Mouse (Mus musculus): Measurements from ENCODE around the gene Zfp697.
"Not testable (repeated sequence)": the region's sequence is repeated elsewhere in the genome, so short reads cannot be mapped to it uniquely, and the experiment has no call there.

The Zfp697 gene

DNA sequence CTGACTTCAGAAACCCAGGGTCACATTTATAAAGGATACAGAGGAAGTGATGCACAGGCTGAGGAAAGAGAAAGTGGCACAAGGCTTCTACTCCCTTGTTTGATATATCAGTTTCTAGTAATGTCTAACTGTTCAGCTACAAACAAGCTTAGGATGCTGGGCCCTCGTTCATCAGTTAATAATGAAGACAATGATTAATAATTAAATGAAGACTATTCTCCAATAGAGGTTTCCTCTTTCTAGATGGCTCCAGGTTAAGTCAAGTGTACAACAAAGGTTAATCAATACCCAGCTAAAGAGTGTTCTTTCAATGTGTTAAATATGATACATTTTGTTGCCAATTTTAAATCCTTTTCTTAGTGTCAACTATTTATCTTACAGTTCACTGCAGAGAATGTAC is 128.2 kb downstream of the Zfp697 start, which contains the start of gene Hsd3b4:
Gene Hsd3b4, minus strand, starts transcription at position 101 of the 400 bp plus-strand sequence.
- TF ChIP-seq GATA4 (IDR thresholded peaks at IDR 0.05; ENCODE audit: insufficient replicate concordance, low read length), result not testable (repeated sequence)

DNA sequence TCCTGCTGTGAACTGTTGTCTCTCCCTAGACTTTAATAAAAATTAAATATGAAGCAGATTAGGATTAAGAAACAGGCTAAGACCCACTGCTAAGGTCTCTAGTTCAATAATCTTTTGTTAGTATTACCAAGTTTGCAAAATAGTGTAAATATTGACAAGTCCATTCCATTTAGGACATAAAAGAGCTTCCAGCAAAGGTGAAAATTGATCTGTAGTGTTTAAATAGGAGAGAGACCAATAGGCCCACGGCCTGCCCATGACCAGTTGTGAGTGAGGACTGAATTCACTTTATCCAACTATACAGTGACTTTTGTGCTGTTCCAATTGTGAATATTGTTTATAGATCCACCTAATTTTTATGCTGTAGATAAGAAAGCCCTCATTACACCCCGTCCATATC is 205.5 kb downstream of the Zfp697 start:
- TF ChIP-seq GATA4 (IDR thresholded peaks at IDR 0.05; ENCODE audit: insufficient replicate concordance, low read length), result no peak

DNA sequence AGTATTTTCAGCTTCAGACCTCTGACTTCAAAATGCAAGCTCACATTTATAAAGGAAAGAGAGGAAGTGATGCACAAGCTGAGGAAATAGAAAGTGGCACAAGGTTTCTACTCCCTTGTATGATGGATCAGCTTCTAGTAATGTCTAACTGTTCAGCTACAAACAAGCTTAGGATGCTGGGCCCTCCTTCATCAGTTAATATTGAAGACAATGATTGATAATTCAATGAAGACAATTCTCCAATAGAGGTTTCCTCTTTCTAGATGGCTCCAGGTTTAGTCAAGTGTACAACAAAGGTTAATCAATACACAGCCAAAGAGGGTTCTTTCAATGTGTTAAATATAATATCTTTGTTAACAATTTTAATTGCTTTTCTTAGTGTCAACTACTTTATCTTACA is 206.4 kb downstream of the Zfp697 start, which contains the start of gene Gm10681:
Gene Gm10681, minus strand, starts transcription at position 101 of the 400 bp plus-strand sequence.
- TF ChIP-seq GATA4 (IDR thresholded peaks at IDR 0.05; ENCODE audit: insufficient replicate concordance, low read length), result no peak

DNA sequence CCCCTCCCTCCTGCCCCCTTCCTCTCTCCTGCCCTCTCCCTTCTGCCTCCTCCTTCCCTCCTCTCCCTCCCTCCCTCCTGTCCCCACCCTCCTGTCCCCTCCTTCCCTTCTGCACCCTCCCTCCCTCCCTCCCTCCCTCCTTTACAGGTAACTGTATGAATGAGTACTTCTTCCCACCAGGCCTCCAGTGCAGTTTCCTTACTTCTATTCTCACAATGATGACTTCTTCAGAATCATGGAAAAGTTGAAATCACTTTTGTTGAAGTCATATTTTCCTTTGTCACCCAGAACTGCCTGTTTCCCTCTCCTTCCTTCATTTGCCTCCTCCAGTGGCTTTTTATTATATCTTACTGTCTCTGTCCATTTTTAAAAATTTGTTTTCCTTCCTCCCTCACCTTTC is 231.7 kb downstream of the Zfp697 start:
- no peak for TF ChIP-seq GATA4 (IDR thresholded peaks at IDR 0.05; ENCODE audit: insufficient replicate concordance, low read length)

DNA sequence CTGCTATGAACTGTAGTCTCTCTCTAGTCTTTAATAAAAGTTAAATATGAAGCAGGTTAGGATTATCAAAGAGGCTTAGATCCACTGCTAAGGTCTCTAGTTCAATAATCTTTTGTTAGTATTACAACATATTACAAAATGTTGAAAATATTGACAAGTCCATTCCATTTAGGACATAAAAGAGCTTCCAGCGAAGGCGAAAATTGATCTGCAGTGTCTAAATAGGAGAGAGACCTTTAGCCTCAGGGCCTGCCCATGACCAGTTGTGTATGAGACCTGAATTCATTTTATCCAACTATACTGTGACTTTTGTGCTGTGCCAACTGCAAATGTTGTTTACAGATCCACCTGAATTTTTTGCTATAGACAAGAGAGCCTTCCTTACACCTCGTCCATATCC is 247.4 kb downstream of the Zfp697 start:
- no peak for TF ChIP-seq GATA4 (IDR thresholded peaks at IDR 0.05; ENCODE audit: insufficient replicate concordance, low read length)

DNA sequence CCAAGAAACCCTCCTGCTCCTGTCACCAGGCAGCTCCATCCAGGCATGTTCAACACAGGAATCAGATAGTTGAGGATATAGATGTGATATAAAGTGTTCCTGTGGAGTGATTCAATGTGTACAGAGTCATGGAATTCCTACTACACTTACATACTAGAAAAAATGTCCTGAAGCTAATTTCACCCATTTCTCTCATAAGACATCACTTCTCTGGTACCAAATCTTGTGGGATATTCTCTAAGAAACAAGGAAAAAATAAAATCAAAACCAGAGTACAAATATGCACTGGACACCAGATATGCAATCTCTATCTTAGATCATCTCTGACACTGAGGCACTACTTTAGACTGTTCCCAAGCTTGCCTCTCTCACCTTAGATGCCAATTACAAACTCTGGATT is 247.9 kb downstream of the Zfp697 start, which contains the start of gene Hsd3b5:
Gene Hsd3b5, minus strand, starts transcription at position 101 of the 400 bp plus-strand sequence.
- no peak for TF ChIP-seq GATA4 (IDR thresholded peaks at IDR 0.05; ENCODE audit: insufficient replicate concordance, low read length)

DNA sequence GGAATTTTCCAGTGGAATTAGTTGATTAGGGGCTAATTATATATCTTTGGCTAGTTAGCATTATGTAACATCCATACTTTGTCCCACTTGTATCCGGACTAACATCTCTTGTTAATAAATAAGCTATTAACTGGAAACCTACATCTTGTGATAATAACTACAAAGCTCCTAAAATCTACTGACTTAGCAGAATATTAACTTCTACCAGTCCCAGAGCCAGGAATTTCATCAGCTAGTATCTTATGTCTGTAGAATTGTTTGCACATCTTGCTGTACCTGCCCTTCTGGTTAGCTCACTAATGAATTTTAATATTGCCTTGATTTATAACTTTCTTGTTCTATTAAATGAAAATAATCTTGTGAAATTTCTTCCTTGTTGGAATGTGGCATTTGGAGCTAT is 252.9 kb downstream of the Zfp697 start:
- no peak for TF ChIP-seq GATA4 (IDR thresholded peaks at IDR 0.05; ENCODE audit: insufficient replicate concordance, low read length)

DNA sequence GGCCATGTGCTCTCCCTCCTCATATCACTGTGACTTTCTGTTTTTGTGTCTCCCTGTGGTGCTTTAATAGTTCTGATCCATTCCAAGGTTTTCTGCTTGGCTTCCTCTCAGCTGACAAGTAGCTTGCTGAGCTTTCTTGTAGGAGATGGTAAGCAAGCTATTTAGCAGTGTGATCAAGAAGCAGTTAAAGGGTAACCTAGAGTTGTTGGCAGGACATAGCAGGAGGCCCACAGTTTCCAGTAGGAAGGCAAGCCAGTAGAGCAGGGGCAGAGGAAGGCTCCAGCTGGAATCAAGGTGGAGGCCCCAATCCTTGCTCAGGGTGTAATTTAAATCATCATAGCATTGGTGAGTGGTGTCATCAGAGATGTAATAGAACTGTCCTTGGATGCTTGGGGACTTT is 298.5 kb downstream of the Zfp697 start:
- TF ChIP-seq GATA4 (IDR thresholded peaks at IDR 0.05; ENCODE audit: insufficient replicate concordance, low read length), result no peak

DNA sequence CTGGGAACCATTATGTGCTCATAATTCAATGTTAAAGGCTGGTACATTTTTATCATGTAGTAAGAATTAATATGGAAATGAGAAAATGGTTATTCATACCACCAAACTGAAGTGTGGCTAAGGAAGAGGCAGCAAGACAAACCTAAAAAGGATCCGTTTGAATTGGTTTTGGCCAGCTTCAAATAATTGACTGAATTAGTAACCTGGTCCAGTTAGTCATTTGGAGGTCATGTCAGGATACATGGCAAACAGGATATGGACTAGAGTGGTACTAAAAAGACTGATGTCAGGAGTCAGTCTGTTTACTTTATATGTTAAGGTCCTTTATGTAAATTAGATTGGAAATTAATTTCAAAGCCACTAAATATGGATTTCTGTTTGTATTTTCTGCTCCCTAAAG is 300.1 kb downstream of the Zfp697 start:
- no peak for TF ChIP-seq GATA4 (IDR thresholded peaks at IDR 0.05; ENCODE audit: insufficient replicate concordance, low read length)

DNA sequence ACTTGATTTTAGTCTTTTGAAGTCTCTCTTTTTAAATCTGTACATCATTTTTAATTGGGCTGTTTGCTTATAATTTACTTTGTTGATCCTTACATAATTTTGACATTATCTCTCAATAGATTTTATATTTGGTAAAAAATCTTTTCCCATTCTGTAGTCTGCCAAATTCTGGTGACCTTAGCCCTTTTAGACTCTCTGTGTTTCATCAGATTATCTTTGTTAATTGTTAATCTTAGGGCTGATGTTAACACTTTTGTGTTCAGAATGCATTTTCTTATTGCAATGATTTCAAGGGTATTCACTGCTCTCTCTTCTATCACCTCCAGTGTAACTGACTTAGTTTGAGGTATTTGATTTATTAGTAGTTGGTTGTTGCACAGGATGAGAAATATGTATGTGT is 338.5 kb downstream of the Zfp697 start:
- TF ChIP-seq GATA4 (IDR thresholded peaks at IDR 0.05; ENCODE audit: insufficient replicate concordance, low read length), result no peak

DNA sequence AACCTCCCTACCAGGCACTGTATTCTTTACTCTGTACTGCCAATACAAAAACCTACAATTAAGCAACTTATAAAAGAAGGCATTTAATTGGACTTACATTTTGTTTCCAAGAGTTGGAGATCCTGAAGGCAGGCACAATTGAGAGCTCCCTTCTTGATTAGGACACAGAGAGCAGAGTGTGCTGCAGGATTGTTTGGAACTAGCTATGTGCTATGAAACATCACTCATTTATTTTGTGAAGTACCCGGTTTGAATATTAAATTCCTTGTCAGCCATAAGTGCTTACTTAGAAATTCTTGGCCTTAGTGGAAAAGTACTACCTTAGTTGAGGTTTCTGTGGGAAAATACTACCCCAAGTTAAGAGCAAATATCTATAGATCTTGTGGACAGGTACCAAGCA is 342.1 kb downstream of the Zfp697 start, which contains the start of gene Hsd3b2:
Gene Hsd3b2, minus strand, starts transcription at position 168 of the 400 bp plus-strand sequence.
- TF ChIP-seq GATA4 (IDR thresholded peaks at IDR 0.05; ENCODE audit: insufficient replicate concordance, low read length), result no peak

DNA sequence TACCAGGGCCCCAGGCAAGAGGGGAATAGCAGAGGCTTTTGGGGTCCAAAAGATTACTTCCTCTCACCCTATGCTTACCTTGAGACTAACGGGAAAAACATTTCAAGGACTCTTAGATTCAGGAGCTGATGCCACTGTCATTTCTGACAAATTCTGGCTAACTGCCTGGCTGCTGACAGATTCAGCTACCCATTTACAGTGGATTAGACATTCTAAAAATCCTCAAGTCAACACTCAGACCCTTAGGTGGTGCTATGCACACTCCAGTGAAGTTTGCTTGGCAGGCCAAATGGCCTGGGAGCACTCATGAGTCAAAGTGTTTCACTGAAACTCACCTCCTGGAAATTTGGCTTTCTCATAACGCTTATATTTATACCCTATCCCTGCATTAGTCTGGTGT is 344.0 kb downstream of the Zfp697 start:
- no peak for TF ChIP-seq GATA4 (IDR thresholded peaks at IDR 0.05; ENCODE audit: insufficient replicate concordance, low read length)

DNA sequence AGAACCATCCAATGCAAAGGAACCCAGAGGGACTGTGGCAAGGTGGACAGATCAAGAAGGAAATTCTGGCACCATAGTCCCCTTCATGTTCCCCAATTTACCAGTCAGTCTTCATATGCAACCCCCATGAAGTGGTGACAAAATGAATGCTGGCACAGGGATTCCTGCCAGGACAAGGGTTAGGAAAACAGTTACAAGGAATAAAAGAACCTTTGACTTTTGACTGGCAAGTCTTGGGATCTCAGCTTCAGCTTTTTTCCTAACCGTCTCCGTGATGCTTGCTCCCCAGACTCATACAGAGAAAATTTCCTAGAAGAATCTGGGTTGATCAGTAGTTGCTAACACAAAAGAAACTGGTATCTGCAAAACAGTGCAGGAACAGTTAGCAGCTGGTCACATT is 351.5 kb downstream of the Zfp697 start:
- TF ChIP-seq GATA4 (IDR thresholded peaks at IDR 0.05; ENCODE audit: insufficient replicate concordance, low read length), result no peak

DNA sequence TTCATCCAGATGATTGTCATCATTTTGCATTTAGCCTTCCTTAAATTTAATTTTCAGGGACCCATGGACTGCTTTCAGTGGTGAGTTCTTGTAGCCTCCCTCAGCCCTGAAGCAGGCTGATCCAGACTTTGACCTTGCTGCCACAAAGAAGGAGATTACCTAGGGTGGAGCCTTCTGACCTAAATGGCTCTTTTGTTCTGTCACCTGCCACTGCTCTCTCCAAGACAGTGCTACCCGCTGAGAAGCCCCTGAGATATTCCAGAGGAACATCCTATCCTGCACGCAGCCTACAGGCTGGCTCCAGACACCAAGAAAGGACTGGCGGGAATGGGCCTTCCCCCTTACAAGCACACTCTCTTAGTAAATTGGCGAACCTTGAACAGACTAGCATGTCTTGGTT is 352.1 kb downstream of the Zfp697 start:
- no peak for TF ChIP-seq GATA4 (IDR thresholded peaks at IDR 0.05; ENCODE audit: insufficient replicate concordance, low read length)

DNA sequence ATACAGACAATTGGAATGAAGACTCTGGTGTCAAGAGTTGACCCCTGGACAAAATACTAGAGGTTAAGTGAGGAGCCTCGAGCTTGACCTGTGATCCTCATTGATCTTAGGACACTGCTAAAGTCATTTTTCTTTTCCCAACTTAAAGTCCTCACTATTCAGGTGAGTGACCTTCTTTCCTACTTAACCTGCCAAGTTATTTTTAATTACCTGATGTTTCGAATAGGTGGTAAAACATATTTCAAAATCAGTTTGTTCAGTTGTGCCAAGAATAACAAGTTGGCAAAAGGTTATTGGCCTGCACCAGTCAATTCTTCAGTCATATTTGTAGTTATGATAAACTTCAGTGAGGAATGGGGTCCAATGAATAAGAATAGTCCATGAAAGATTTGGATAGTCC is 369.9 kb downstream of the Zfp697 start:
- no peak for TF ChIP-seq GATA4 (IDR thresholded peaks at IDR 0.05; ENCODE audit: insufficient replicate concordance, low read length)

DNA sequence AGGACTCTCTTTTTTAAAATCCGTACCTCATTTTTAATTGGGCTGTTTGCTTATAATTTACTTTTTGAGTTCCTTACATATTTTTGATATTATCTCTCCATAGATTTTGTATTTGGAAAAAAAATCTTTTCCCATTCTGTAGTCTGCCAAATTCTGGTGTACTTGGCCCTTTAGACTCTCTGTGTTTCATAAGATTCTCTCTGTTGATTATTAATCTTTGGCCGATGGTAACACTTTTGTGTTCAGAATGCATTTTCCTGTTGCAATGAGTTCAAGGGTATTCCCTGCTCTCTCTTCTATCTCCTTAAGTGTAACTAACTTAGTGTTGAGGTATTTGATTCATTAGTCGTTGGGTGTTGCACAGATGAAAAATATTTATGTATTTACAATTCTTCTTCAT is 374.6 kb downstream of the Zfp697 start:
- no peak for TF ChIP-seq GATA4 (IDR thresholded peaks at IDR 0.05; ENCODE audit: insufficient replicate concordance, low read length)

DNA sequence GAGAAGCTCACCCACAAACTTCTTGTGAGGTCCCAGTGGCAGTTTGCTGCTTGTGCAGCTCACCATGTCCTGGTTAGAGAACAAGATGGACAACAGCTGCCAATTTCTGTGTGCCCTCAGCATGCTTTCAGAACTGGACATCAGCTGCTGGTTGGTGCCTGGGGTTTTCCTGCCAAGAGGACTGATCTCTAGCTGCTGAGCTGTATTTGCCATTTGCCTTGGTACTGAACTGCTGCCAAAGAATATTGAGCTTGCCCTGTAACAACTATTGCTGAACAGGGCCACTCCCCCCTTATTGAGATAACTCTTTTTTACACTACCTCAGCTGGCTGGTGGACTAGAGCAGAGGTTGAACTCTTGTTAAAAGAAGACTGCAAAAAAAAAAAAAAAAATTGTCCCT is 381.9 kb downstream of the Zfp697 start:
- TF ChIP-seq GATA4 (IDR thresholded peaks at IDR 0.05; ENCODE audit: insufficient replicate concordance, low read length), result peak; percentile 75; the same call in 1 of the 2 replicates
